Mouse (Mus musculus): ENCODE data around the gene Ppp1r12c. TPM values are rescaled to one million over a fixed set of nuclear protein-coding genes. Genes with fewer than 3 reads are reported as not detected.

Ppp1r12c gene
- polyA plus RNA-seq (2012; fragmentation: generic; extraction: Trizol), result 54.6 TPM
- long read RNA-seq, experiment 1, partial matches to known transcripts, result 19 of 21 reads
- long read RNA-seq, experiment 1, other reads (novel, unspliced or antisense), result 2 of 21 reads
- long read RNA-seq, experiment 2, partial matches to known transcripts, result 9 of 11 reads
- long read RNA-seq, experiment 2, other reads (novel, unspliced or antisense), result 1 of 11 reads

DNA sequence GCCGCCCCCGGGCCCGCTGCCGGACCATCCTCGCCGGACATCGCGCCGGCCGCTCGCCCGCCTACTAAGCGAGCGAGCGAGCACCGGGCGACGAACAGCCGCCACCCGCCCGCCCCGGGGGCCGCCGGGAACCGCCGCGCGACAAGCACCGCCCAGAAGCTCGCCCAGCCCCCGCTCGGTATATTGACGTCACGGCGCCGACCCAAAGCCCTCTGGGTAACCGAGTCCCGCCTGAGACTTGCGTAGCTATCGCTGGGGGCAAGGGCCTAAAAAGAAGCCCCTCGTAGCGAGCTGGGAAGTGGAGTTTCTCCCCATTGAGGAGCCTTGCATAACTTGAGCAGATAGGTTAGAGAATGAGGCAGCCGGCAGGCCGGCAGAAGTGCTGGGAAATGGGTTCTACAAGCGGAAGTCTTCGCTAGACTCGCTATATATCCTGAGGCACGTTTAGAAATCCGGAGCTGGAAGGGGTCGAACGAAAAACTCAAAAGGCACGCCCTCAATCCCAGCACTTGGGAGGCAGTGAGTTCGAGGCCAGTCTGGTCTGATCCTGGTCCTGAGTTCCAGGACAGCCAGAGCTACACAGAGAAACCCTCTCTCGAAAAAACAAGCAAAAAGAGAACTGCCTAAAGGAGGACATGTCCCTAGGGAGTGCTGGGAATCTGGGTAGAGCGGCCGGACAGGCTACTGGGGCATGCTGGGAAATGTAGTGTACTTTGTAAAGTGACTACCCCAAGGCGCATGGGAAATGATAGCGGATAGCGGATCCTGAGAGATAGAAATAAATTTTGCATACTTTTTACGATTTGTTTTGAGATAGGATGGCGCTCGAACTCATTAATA lies at the start of gene Ppp1r12c:
Gene Ppp1r12c, minus strand, starts transcription at position 123 of the 840 bp plus-strand sequence.
- peaks cover 41% of the 10 kb centered on the region for H3K79me3 ChIP-seq (ENCODE audit: low read depth)
- TF ChIP-seq CTCF (IDR thresholded peaks at IDR 0.05; ENCODE audit: control insufficient read depth, insufficient read depth, insufficient read length) (no peak), FOSL1 (IDR thresholded peaks at IDR 0.05; ENCODE audit: insufficient read depth, low read length, poor library complexity, severe bottlenecking) (no peak), MYOG (IDR thresholded peaks at IDR 0.05; ENCODE audit: control insufficient read depth, extremely low read depth, insufficient read length) (no peak), CEBPB (IDR thresholded peaks at IDR 0.05; ENCODE audit: low read depth) (no peak), MYOD1 (IDR thresholded peaks at IDR 0.05; ENCODE audit: control insufficient read depth, insufficient read length, low read depth) (no peak), USF1 (IDR thresholded peaks at IDR 0.05; ENCODE audit: low read depth) (no peak), MAX (IDR thresholded peaks at IDR 0.05) (no peak)
- H3K4me3 ChIP-seq (ENCODE audit: insufficient read depth, poor library complexity, severe bottlenecking), result peak within 1 kb of the TSS; percentile 57
- peaks cover 47% of the 10 kb centered on the region for H3K79me2 ChIP-seq (ENCODE audit: control insufficient read depth, insufficient read depth)
- H3K36me3 ChIP-seq (ENCODE audit: control insufficient read depth, insufficient read depth), result peaks cover 4% of the 10 kb centered on the region
- no peaks in the 10 kb centered on the region for H3K27me3 ChIP-seq (ENCODE audit: control insufficient read depth, insufficient read depth, insufficient read length)
- H3ac ChIP-seq (ENCODE audit: control insufficient read depth, insufficient read length, low read depth), result peak within 1 kb of the TSS; percentile 93

DNA sequence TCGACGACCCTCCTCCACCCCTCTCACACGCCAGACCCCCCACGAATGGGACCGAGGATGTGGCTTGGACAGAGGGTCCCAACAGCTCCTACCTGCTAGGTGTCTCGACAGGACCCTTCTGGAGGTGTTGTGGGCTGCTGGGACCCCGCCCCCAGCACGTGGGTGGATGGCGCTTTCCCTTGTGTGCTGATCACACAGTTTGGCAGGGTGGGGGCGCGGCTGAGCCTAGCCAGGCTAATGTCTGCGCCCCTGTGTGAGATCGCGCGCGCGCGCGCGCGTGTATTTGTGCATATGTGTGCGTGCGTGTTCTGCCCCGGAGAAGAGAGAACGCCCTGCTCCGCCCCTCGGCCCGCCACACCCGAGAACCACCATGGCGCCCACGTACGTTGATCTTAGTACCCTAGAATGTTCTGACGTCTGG lies 45.8 kb upstream of the Ppp1r12c start, which contains the start of gene Syt5:
Gene Syt5, minus strand, starts transcription at position 321 of the 421 bp plus-strand sequence.
- H3K79me2 ChIP-seq (ENCODE audit: control insufficient read depth, insufficient read depth), result no peaks in the 10 kb centered on the region
- peaks cover 21% of the 10 kb centered on the region for H3K27me3 ChIP-seq (ENCODE audit: control insufficient read depth, insufficient read depth, insufficient read length)
- no peaks in the 10 kb centered on the region for H3K79me3 ChIP-seq (ENCODE audit: low read depth)
- no peak within 1 kb of the TSS for H3ac ChIP-seq (ENCODE audit: control insufficient read depth, insufficient read length, low read depth)
- no peaks in the 10 kb centered on the region for H3K36me3 ChIP-seq (ENCODE audit: control insufficient read depth, insufficient read depth)
- no peak within 1 kb of the TSS for H3K4me3 ChIP-seq (ENCODE audit: insufficient read depth, poor library complexity, severe bottlenecking)
- TF ChIP-seq CEBPB (IDR thresholded peaks at IDR 0.05; ENCODE audit: low read depth), result no peak
- no peak for TF ChIP-seq MYOG (IDR thresholded peaks at IDR 0.05; ENCODE audit: control insufficient read depth, extremely low read depth, insufficient read length)
- TF ChIP-seq MAX (IDR thresholded peaks at IDR 0.05), result no peak
- no peak for TF ChIP-seq USF1 (IDR thresholded peaks at IDR 0.05; ENCODE audit: low read depth)
- no peak for TF ChIP-seq FOSL1 (IDR thresholded peaks at IDR 0.05; ENCODE audit: insufficient read depth, low read length, poor library complexity, severe bottlenecking)
- TF ChIP-seq MYOD1 (IDR thresholded peaks at IDR 0.05; ENCODE audit: control insufficient read depth, insufficient read length, low read depth), result no peak
- TF ChIP-seq CTCF (IDR thresholded peaks at IDR 0.05; ENCODE audit: control insufficient read depth, insufficient read depth, insufficient read length), result no peak

GRCm38 (mm10) chr7:4546591-4547131 lies 45.2 kb upstream of the Ppp1r12c start:
- no peak overlapping the region for H3ac ChIP-seq (ENCODE audit: control insufficient read depth, insufficient read length, low read depth)

DNA sequence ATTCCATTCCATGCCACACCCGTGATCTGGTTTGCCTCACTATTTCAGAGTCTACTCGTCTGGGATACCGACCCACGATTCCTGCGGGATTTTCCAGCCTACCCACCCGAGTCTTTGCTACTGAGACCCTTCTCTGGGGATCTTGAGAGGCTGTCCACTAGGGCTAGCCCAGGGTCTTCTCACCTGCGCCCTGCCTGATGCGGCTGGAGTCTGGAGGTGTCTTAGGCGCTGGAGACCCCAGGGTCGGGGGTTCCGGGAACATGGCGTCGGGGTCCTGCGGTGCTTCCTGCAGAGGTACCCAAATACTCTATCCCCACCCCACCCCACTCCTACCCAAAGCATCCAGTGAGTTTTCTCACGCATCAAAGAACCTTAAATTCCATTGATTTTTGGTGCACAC lies 44.6 kb upstream of the Ppp1r12c start:
- H3K4me3 ChIP-seq (ENCODE audit: insufficient read depth, poor library complexity, severe bottlenecking), result no peak overlapping the region
- no peak for TF ChIP-seq FOSL1 (IDR thresholded peaks at IDR 0.05; ENCODE audit: insufficient read depth, low read length, poor library complexity, severe bottlenecking)
- TF ChIP-seq USF1 (IDR thresholded peaks at IDR 0.05; ENCODE audit: low read depth), result no peak
- TF ChIP-seq MYOD1 (IDR thresholded peaks at IDR 0.05; ENCODE audit: control insufficient read depth, insufficient read length, low read depth), result no peak
- TF ChIP-seq CEBPB (IDR thresholded peaks at IDR 0.05; ENCODE audit: low read depth), result no peak
- no peak for TF ChIP-seq CTCF (IDR thresholded peaks at IDR 0.05; ENCODE audit: control insufficient read depth, insufficient read depth, insufficient read length)
- no peak for TF ChIP-seq MYOG (IDR thresholded peaks at IDR 0.05; ENCODE audit: control insufficient read depth, extremely low read depth, insufficient read length)
- TF ChIP-seq MAX (IDR thresholded peaks at IDR 0.05), result no peak

More at GRCm38 (mm10) chr7:4546591-4547131, 45.2 kb upstream of the Ppp1r12c start:
- Histone ChIP-seq H3K4me3 (ENCODE audit: insufficient read depth, poor library complexity, severe bottlenecking) (no peak overlapping the region), H3K36me3 (ENCODE audit: control insufficient read depth, insufficient read depth) (no peaks in the 10 kb centered on the region), H3K27me3 (ENCODE audit: control insufficient read depth, insufficient read depth, insufficient read length) (peaks cover 22% of the 10 kb centered on the region), H3K79me2 (ENCODE audit: control insufficient read depth, insufficient read depth) (no peaks in the 10 kb centered on the region), H3K79me3 (ENCODE audit: low read depth) (no peaks in the 10 kb centered on the region)
- TF ChIP-seq MYOG (IDR thresholded peaks at IDR 0.05; ENCODE audit: control insufficient read depth, extremely low read depth, insufficient read length) (no peak), CTCF (IDR thresholded peaks at IDR 0.05; ENCODE audit: control insufficient read depth, insufficient read depth, insufficient read length) (no peak), USF1 (IDR thresholded peaks at IDR 0.05; ENCODE audit: low read depth) (no peak), CEBPB (IDR thresholded peaks at IDR 0.05; ENCODE audit: low read depth) (no peak), MAX (IDR thresholded peaks at IDR 0.05) (no peak)

GRCm38 (mm10) chr7:4542013-4542412 lies 40.5 kb upstream of the Ppp1r12c start:
- Histone ChIP-seq H3K79me2 (ENCODE audit: control insufficient read depth, insufficient read depth) (no peaks in the 10 kb centered on the region), H3K79me3 (ENCODE audit: low read depth) (no peaks in the 10 kb centered on the region), H3K4me3 (ENCODE audit: insufficient read depth, poor library complexity, severe bottlenecking) (no peak overlapping the region), H3K27me3 (ENCODE audit: control insufficient read depth, insufficient read depth, insufficient read length) (peaks cover 11% of the 10 kb centered on the region), H3ac (ENCODE audit: control insufficient read depth, insufficient read length, low read depth) (no peak overlapping the region), H3K36me3 (ENCODE audit: control insufficient read depth, insufficient read depth) (no peaks in the 10 kb centered on the region)
- TF ChIP-seq CTCF (IDR thresholded peaks at IDR 0.05; ENCODE audit: control insufficient read depth, insufficient read depth, insufficient read length) (no peak), MYOD1 (IDR thresholded peaks at IDR 0.05; ENCODE audit: control insufficient read depth, insufficient read length, low read depth) (no peak), MYOG (IDR thresholded peaks at IDR 0.05; ENCODE audit: control insufficient read depth, extremely low read depth, insufficient read length) (no peak), CEBPB (IDR thresholded peaks at IDR 0.05; ENCODE audit: low read depth) (no peak), FOSL1 (IDR thresholded peaks at IDR 0.05; ENCODE audit: insufficient read depth, low read length, poor library complexity, severe bottlenecking) (no peak)

More for the DNA sequence above, 44.6 kb upstream of the Ppp1r12c start:
- Histone ChIP-seq H3K79me2 (ENCODE audit: control insufficient read depth, insufficient read depth) (no peaks in the 10 kb centered on the region), H3K79me3 (ENCODE audit: low read depth) (no peaks in the 10 kb centered on the region), H3ac (ENCODE audit: control insufficient read depth, insufficient read length, low read depth) (no peak overlapping the region), H3K36me3 (ENCODE audit: control insufficient read depth, insufficient read depth) (no peaks in the 10 kb centered on the region), H3K27me3 (ENCODE audit: control insufficient read depth, insufficient read depth, insufficient read length) (peaks cover 17% of the 10 kb centered on the region)

Data from C2C12 (cell line).